Mouse (Mus musculus): ENCODE measurements around the gene Ifitm10.

DNA sequence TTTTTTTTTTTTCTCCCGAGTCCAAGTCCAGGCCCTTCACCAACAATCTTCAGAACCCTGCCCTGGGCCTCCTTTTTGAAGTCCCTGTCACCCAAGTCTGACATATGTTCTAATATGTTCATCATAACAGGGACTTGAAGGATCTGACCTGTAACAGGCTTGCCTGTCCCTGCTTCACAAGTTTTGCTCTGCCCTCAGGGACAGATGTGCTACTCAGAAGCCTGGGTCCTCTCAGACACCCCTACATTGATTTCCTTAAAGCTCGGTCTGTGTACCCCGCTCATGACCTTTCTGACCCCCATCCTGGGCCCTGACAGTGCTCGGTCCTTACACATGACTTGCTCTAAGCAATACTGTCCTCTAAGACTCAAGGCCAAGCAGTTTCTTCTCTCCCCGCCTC, 514 bp downstream of the Ifitm10 start:
- TF ChIP-seq CTCF (conservative IDR thresholded peaks at IDR 0.05 in 1 of 2, IDR thresholded peaks at IDR 0.05 in 1 of 2; ENCODE audit: low read depth in 2 of 2, low read length in 2 of 2) = no peak
- no peak for TF ChIP-seq POLR2A (IDR thresholded peaks at IDR 0.05; ENCODE audit: low read depth, low read length)
- TF ChIP-seq JUND (conservative IDR thresholded peaks at IDR 0.05; ENCODE audit: low read depth, low read length) = no peak
- no peak for TF ChIP-seq ZKSCAN1 (IDR thresholded peaks at IDR 0.05; ENCODE audit: borderline replicate concordance, low read depth, low read length)
- no peak for TF ChIP-seq E2F4 (IDR thresholded peaks at IDR 0.05; ENCODE audit: insufficient replicate concordance, low read depth, low read length)
- TF ChIP-seq ZC3H11A (IDR thresholded peaks at IDR 0.05; ENCODE audit: low read depth, low read length) = no peak
- no peak for TF ChIP-seq EP300 (IDR thresholded peaks at IDR 0.05; ENCODE audit: low read length)
- no peak for TF ChIP-seq MAFK (IDR thresholded peaks at IDR 0.05; ENCODE audit: insufficient replicate concordance, low read length)
- no peak for TF ChIP-seq MAX (IDR thresholded peaks at IDR 0.05; ENCODE audit: low read length)
- no peak for TF ChIP-seq MXI1 (IDR thresholded peaks at IDR 0.05; ENCODE audit: low read depth, low read length)
- no peak for TF ChIP-seq BHLHE40 (IDR thresholded peaks at IDR 0.05; ENCODE audit: low read depth, low read length)
- TF ChIP-seq HCFC1 (IDR thresholded peaks at IDR 0.05; ENCODE audit: low read depth, low read length) = no peak
- TF ChIP-seq JUN (IDR thresholded peaks at IDR 0.05; ENCODE audit: insufficient read depth, low read depth, low read length) = no peak
- no peak for TF ChIP-seq USF2 (conservative IDR thresholded peaks at IDR 0.05; ENCODE audit: low read depth, low read length)
